Mouse (Mus musculus): ENCODE data around the gene Gabrb1.

Gene Gabrb1

GRCm38 (mm10) chr5:71657482-71658114 is at the start of gene Gabrb1:
Gene Gabrb1, plus strand, starts transcription at chr5:71658113.
- no peak for DNase-seq (ENCODE audit: low read depth)

GRCm38 (mm10) chr5:71608735-71609134 is 49.2 kb upstream of the Gabrb1 start:
- no peak for DNase-seq (ENCODE audit: low read depth)

GRCm38 (mm10) chr5:71614311-71614710 is 43.6 kb upstream of the Gabrb1 start:
- no peak for DNase-seq (ENCODE audit: low read depth)

GRCm38 (mm10) chr5:71616734-71617133 is 41.2 kb upstream of the Gabrb1 start:
- no peak for DNase-seq (ENCODE audit: low read depth)

- DNase-seq (ENCODE audit: low read depth) = no peak
These were observed 30.1 kb upstream of the Gabrb1 start for GRCm38 (mm10) chr5:71627820-71628219.

- no peak for DNase-seq (ENCODE audit: low read depth)
These were observed 18.1 kb upstream of the Gabrb1 start for GRCm38 (mm10) chr5:71639804-71640203.

- DNase-seq (ENCODE audit: low read depth) = no peak
These were observed 9.8 kb upstream of the Gabrb1 start for GRCm38 (mm10) chr5:71648108-71648507.

- no peak for DNase-seq (ENCODE audit: low read depth)
These were observed 3.9 kb upstream of the Gabrb1 start for GRCm38 (mm10) chr5:71654056-71654455.

- no peak for DNase-seq (ENCODE audit: low read depth)
These were observed 1.1 kb upstream of the Gabrb1 start for GRCm38 (mm10) chr5:71656771-71657170.

- DNase-seq (ENCODE audit: low read depth) = no peak
These were observed 193 bp downstream of the Gabrb1 start, which contains the start of gene Gabra4 for GRCm38 (mm10) chr5:71658115-71658497. Gene Gabra4, minus strand, starts transcription at chr5:71658308.

- DNase-seq (ENCODE audit: low read depth) = no peak
These were observed 7.7 kb downstream of the Gabrb1 start for GRCm38 (mm10) chr5:71665593-71665992.

GRCm38 (mm10) chr5:71699696-71700467 is 42.0 kb downstream of the Gabrb1 start:
- DNase-seq (ENCODE audit: low read depth) = peak; percentile 17

- no peak for DNase-seq (ENCODE audit: low read depth)
These were observed 42.8 kb downstream of the Gabrb1 start for GRCm38 (mm10) chr5:71700468-71701272.

GRCm38 (mm10) chr5:71701273-71701614 is 43.3 kb downstream of the Gabrb1 start:
- peak; percentile 31 for DNase-seq (ENCODE audit: low read depth)

- DNase-seq (ENCODE audit: low read depth) = no peak
These were observed 75.2 kb downstream of the Gabrb1 start for GRCm38 (mm10) chr5:71732931-71733792.

- no peak for DNase-seq (ENCODE audit: low read depth)
These were observed 89.5 kb downstream of the Gabrb1 start for GRCm38 (mm10) chr5:71747411-71747810.

GRCm38 (mm10) chr5:71753966-71754365 is 96.1 kb downstream of the Gabrb1 start:
- no peak for DNase-seq (ENCODE audit: low read depth)

GRCm38 (mm10) chr5:71761105-71761504 is 103.2 kb downstream of the Gabrb1 start:
- DNase-seq (ENCODE audit: low read depth) = no peak

GRCm38 (mm10) chr5:71781514-71782179 is 123.7 kb downstream of the Gabrb1 start:
- no peak for DNase-seq (ENCODE audit: low read depth)

- no peak for DNase-seq (ENCODE audit: low read depth)
These were observed 164.9 kb downstream of the Gabrb1 start for GRCm38 (mm10) chr5:71822862-71823261.

- DNase-seq (ENCODE audit: low read depth) = no peak
These were observed 170.4 kb downstream of the Gabrb1 start for GRCm38 (mm10) chr5:71828342-71828741.

All from NIH3T3 (cell line).